Mouse (Mus musculus): ENCODE data around the gene Gnaz. TPM values are rescaled to one million over a fixed set of nuclear protein-coding genes. Genes with fewer than 3 reads are reported as not detected.
A peak's percentile ranks its signal among the peaks of the same experiment; 100 is the strongest.

Gene Gnaz
- polyA plus RNA-seq, 1 experiment: 4.6 TPM

GRCm38 (mm10) chr10:74987698-74988470 is 20.9 kb downstream of the Gnaz start:
- WGBS: 38% methylated on average over 14 of the region's 14 CpGs
- no peak for DNase-seq
- Histone ChIP-seq H3K4me1 (ENCODE audit: control insufficient read depth, insufficient read depth, low read length) (no peaks in the 10 kb centered on the region), H3K4me3 (replicated peaks; ENCODE audit: extremely low read depth, low read depth, low read length) (no peak overlapping the region)
- no peak for TF ChIP-seq CTCF (IDR thresholded peaks at IDR 0.05; ENCODE audit: insufficient read depth, low read length)

GRCm38 (mm10) chr10:74989814-74990213 is 22.8 kb downstream of the Gnaz start:
- no peak for DNase-seq
- no peak for TF ChIP-seq CTCF (IDR thresholded peaks at IDR 0.05; ENCODE audit: insufficient read depth, low read length)
- TF ChIP-seq POLR2A (IDR thresholded peaks at IDR 0.05; ENCODE audit: borderline replicate concordance, extremely low read depth, low read depth, low read length): no peak
- H3K4me3 ChIP-seq (replicated peaks; ENCODE audit: extremely low read depth, low read depth, low read length): no peak overlapping the region
- H3K4me1 ChIP-seq (ENCODE audit: control insufficient read depth, insufficient read depth, low read length): no peaks in the 10 kb centered on the region
- WGBS: 78% methylated on average over 4 of the region's 4 CpGs

- peak; percentile 39 for DNase-seq
- TF ChIP-seq POLR2A (IDR thresholded peaks at IDR 0.05; ENCODE audit: borderline replicate concordance, extremely low read depth, low read depth, low read length): no peak
- TF ChIP-seq CTCF (IDR thresholded peaks at IDR 0.05; ENCODE audit: insufficient read depth, low read length): no peak
- Histone ChIP-seq H3K4me3 (replicated peaks; ENCODE audit: extremely low read depth, low read depth, low read length) (no peak overlapping the region), H3K4me1 (ENCODE audit: control insufficient read depth, insufficient read depth, low read length) (no peaks in the 10 kb centered on the region)
- WGBS: 48% methylated on average over 26 of the region's 26 CpGs
Measured at GRCm38 (mm10) chr10:74990584-74991322, 23.8 kb downstream of the Gnaz start.

- WGBS: 21% methylated on average over 5 of the region's 5 CpGs
- DNase-seq: no peak
- no peak overlapping the region for H3K4me3 ChIP-seq (replicated peaks; ENCODE audit: extremely low read depth, low read depth, low read length)
- TF ChIP-seq CTCF (IDR thresholded peaks at IDR 0.05; ENCODE audit: insufficient read depth, low read length) (no peak), POLR2A (IDR thresholded peaks at IDR 0.05; ENCODE audit: borderline replicate concordance, extremely low read depth, low read depth, low read length) (no peak)
- no peaks in the 10 kb centered on the region for H3K4me1 ChIP-seq (ENCODE audit: control insufficient read depth, insufficient read depth, low read length)
Measured at GRCm38 (mm10) chr10:74994863-74995262, 27.9 kb downstream of the Gnaz start.

GRCm38 (mm10) chr10:74995377-74995776 is 28.4 kb downstream of the Gnaz start:
- TF ChIP-seq CTCF (IDR thresholded peaks at IDR 0.05; ENCODE audit: insufficient read depth, low read length) (no peak), POLR2A (IDR thresholded peaks at IDR 0.05; ENCODE audit: borderline replicate concordance, extremely low read depth, low read depth, low read length) (no peak)
- 11% methylated on average over 17 of the region's 17 CpGs for WGBS
- DNase-seq: no peak
- Histone ChIP-seq H3K4me1 (ENCODE audit: control insufficient read depth, insufficient read depth, low read length) (no peaks in the 10 kb centered on the region), H3K4me3 (replicated peaks; ENCODE audit: extremely low read depth, low read depth, low read length) (no peak overlapping the region)

- TF ChIP-seq CTCF (IDR thresholded peaks at IDR 0.05; ENCODE audit: insufficient read depth, low read length): no peak
- TF ChIP-seq POLR2A (IDR thresholded peaks at IDR 0.05; ENCODE audit: borderline replicate concordance, extremely low read depth, low read depth, low read length): no peak
- no peak for DNase-seq
- no peaks in the 10 kb centered on the region for H3K4me1 ChIP-seq (ENCODE audit: control insufficient read depth, insufficient read depth, low read length)
- 93% methylated on average over 8 of the region's 8 CpGs for WGBS
- no peak overlapping the region for H3K4me3 ChIP-seq (replicated peaks; ENCODE audit: extremely low read depth, low read depth, low read length)
Measured at GRCm38 (mm10) chr10:75001391-75001790, 34.4 kb downstream of the Gnaz start.

- TF ChIP-seq POLR2A (IDR thresholded peaks at IDR 0.05; ENCODE audit: borderline replicate concordance, extremely low read depth, low read depth, low read length) (no peak), CTCF (IDR thresholded peaks at IDR 0.05; ENCODE audit: insufficient read depth, low read length) (no peak)
- no peaks in the 10 kb centered on the region for H3K4me1 ChIP-seq (ENCODE audit: control insufficient read depth, insufficient read depth, low read length)
- H3K4me3 ChIP-seq (replicated peaks; ENCODE audit: extremely low read depth, low read depth, low read length): no peak overlapping the region
- WGBS: 38% methylated on average over 3 of the region's 3 CpGs
- peak; percentile 23 for DNase-seq
Measured at GRCm38 (mm10) chr10:75004067-75004466, 37.1 kb downstream of the Gnaz start.

- no peaks in the 10 kb centered on the region for H3K4me1 ChIP-seq (ENCODE audit: control insufficient read depth, insufficient read depth, low read length)
- no peak overlapping the region for H3K4me3 ChIP-seq (replicated peaks; ENCODE audit: extremely low read depth, low read depth, low read length)
- no peak for DNase-seq
- WGBS: 78% methylated on average over 8 of the region's 8 CpGs
- TF ChIP-seq POLR2A (IDR thresholded peaks at IDR 0.05; ENCODE audit: borderline replicate concordance, extremely low read depth, low read depth, low read length): no peak
- TF ChIP-seq CTCF (IDR thresholded peaks at IDR 0.05; ENCODE audit: insufficient read depth, low read length): no peak
Measured at GRCm38 (mm10) chr10:75006889-75007662, 40.1 kb downstream of the Gnaz start.

- TF ChIP-seq POLR2A (IDR thresholded peaks at IDR 0.05; ENCODE audit: borderline replicate concordance, extremely low read depth, low read depth, low read length): no peak
- TF ChIP-seq CTCF (IDR thresholded peaks at IDR 0.05; ENCODE audit: insufficient read depth, low read length): no peak
- WGBS: 91% methylated on average over 15 of the region's 15 CpGs
- DNase-seq: no peak
- Histone ChIP-seq H3K4me3 (replicated peaks; ENCODE audit: extremely low read depth, low read depth, low read length) (no peak overlapping the region), H3K4me1 (ENCODE audit: control insufficient read depth, insufficient read depth, low read length) (no peaks in the 10 kb centered on the region)
Measured at GRCm38 (mm10) chr10:75010704-75011103, 43.7 kb downstream of the Gnaz start.

All from lung, adult 2 months (tissue).